Mouse (Mus musculus): ENCODE measurements around the gene Mief2.

The Mief2 gene

GRCm38 (mm10) chr11:60776829-60777740, 48.9 kb downstream of the Mief2 start, which contains the start of the genes Top3a and Smcr8:
Gene Top3a, minus strand, starts transcription at chr11:60777365.
Gene Smcr8, plus strand, starts transcription at chr11:60777524.
- peak; percentile 80 to 83 for DNase-seq (ENCODE audit: low spot score in 2 of 2)

GRCm38 (mm10) chr11:60777801-60778370, 49.7 kb downstream of the Mief2 start:
- no peak for DNase-seq (ENCODE audit: low spot score in 2 of 2)

- DNase-seq (ENCODE audit: low spot score in 2 of 2), result no peak
Observed at GRCm38 (mm10) chr11:60779673-60780189, 51.5 kb downstream of the Mief2 start.

Measured in frontal cortex, postnatal 10 days (tissue).